Comparison of ENCODE assay signal across 19 mouse cellular contexts in the genomic region with DNA sequence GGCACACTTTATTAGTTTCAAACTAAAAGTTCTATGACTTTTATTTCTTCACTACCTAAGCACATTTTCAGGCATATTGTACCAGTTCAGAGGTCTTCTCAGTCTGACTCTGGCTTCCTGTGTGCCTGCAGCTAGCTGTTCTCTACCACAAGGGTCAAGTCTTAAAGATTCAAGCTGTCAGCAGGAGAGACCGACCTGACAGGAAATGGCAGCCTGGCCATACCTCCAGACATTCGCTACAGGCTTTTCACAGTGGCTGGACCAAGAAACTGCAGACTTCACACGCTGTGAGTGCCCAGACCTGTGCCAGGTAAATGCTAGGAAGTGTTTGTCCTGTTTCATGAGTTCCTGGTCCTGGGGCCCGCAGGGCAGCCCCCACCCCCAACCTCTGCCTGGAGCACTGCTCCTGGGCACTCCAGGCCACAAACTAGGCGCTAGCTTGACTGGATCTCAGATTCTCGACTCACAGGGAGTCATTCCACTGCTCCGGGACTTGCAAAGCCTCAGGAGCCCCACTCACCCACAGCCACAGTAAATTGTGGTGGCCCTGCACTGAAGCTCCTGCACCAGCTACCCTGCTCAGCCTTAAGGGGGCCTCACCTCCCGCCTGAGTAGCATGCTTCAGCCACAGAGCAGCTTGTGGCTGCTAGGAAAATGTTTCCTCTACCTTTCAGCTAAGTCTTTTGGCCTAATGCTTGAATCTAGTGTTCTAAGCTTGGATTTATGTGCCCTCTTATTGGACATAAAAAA. TPM values are rescaled to one million over a fixed set of nuclear protein-coding genes. Genes with fewer than 3 reads are reported as not detected.
DNase-seq lines count a peak whose midpoint lies in the region; ATAC-seq lines count a peak whose summit lies in the region.
"Had no signal": no experiment of that assay in that cellular context is flagged by ENCODE, and none has a peak within 500 bp of the region (broad histone marks: within the 10 kb centered on the region; RNA-seq: fewer than 3 reads in every experiment).

No protein-coding gene starts in this region.

- H3K36me3 ChIP-seq in embryonic facial prominence, embryonic 10.5 days (replicated peaks): no peaks in the 10 kb centered on the region
- H3K36me3 ChIP-seq: embryonic facial prominence, embryonic 12.5 days; forebrain, embryonic 15.5 days; hindbrain, embryonic 10.5 days; midbrain, embryonic 15.5 days had no signal

- peak; percentile 63 for ATAC-seq in megakaryocyte, adult 5-6 weeks (ENCODE audit: poor library complexity, severe bottlenecking)
- ATAC-seq: activated CD4-positive, CD25-positive, alpha-beta regulatory T cell, adult 4 months; forebrain, embryonic 15.5 days; midbrain, embryonic 15.5 days had no signal

- no peak overlapping the region for H3K4me3 ChIP-seq in embryonic facial prominence, embryonic 10.5 days
- H3K4me3 ChIP-seq: embryonic facial prominence, embryonic 12.5 days; forebrain, embryonic 15.5 days; hindbrain, embryonic 10.5 days; midbrain, embryonic 15.5 days had no signal

- H3K4me1 ChIP-seq in embryonic facial prominence, embryonic 10.5 days: peaks cover 10% of the 10 kb centered on the region; the same call in 1 of the 2 replicates
- H3K4me1 ChIP-seq: embryonic facial prominence, embryonic 12.5 days; forebrain, embryonic 15.5 days; midbrain, embryonic 15.5 days had no signal

- peak; percentile 54 for DNase-seq in 416B (ENCODE audit: low read depth)
- DNase-seq in ES-CJ7 (ENCODE audit: low read depth, low spot score): peak; percentile 62
- no peak for DNase-seq in embryonic facial prominence, embryonic 10.5 days (ENCODE audit: low spot score)
- DNase-seq in left cerebral cortex, adult 18-20 months (ENCODE audit: low spot score in 2 of 2): no peak
- DNase-seq in cerebellum, adult 18-20 months: no peak
- DNase-seq in right cerebral cortex, postnatal 36 days (ENCODE audit: low spot score in 2 of 2): no peak
- DNase-seq: adrenal gland, postnatal 14 days; cerebellum, postnatal 25 days; gastrocnemius, postnatal 36 days; kidney, adult 18-20 months; right cerebral cortex, postnatal 14 days had no signal

- H3K27me3 ChIP-seq in embryonic facial prominence, embryonic 10.5 days (replicated peaks; ENCODE audit: low read depth, poor library complexity, severe bottlenecking): no peaks in the 10 kb centered on the region
- H3K27me3 ChIP-seq: embryonic facial prominence, embryonic 12.5 days; forebrain, embryonic 15.5 days had no signal

- 41% methylated on average over 8 of the region's 8 CpGs for WGBS in embryonic facial prominence, embryonic 10.5 days

- 0 out of 2 replicates have a peak, but pooled peaks cover 2% of the 10 kb centered on the region for H3K9me3 ChIP-seq in embryonic facial prominence, embryonic 10.5 days
- H3K9me3 ChIP-seq: embryonic facial prominence, embryonic 12.5 days; midbrain, embryonic 15.5 days had no signal

- peak overlapping the region; percentile 45; the same call in 1 of the 2 replicates for H3K27ac ChIP-seq in embryonic facial prominence, embryonic 10.5 days (replicated peaks)
- H3K27ac ChIP-seq: embryonic facial prominence, embryonic 12.5 days; forebrain, embryonic 15.5 days; hindbrain, embryonic 10.5 days; kidney, postnatal 0 days; liver, embryonic 14.5 days; midbrain, embryonic 15.5 days had no signal

RNA-seq across cellular contexts. Expression of a gene that starts 8.4 kb away (rescaled TPM):
- 48.7 and 50.2 TPM in 2 replicates for polyA plus RNA-seq in embryonic facial prominence, embryonic 10.5 days (2016; fragmentation: Nextera tagmentation; extraction: Ambion mirVana)
- total RNA-seq in megakaryocyte, adult 5-6 weeks (2015): 39.9 and 50.6 TPM in 2 replicates
- total RNA-seq in megakaryocyte, adult 5-6 weeks (2017): 45.6 and 46.3 TPM in 2 replicates
- total RNA-seq in left cerebral cortex, adult 18-20 months (2021): 10 to 100 TPM; 28.4 to 35.6 TPM

Comparison
In these comparisons a context has a peak if more than half of its experiments do, and no peak if none do; other contexts are left out.
1. DNase-seq: peak in 416B (single experiment) and ES-CJ7 (single experiment); none in embryonic facial prominence, embryonic 10.5 days (single experiment), left cerebral cortex, adult 18-20 months (0 of 2), cerebellum, adult 18-20 months (0 of 2) and right cerebral cortex, postnatal 36 days (0 of 2).